Mouse (Mus musculus) kidney, adult 2 months (tissue): ENCODE data around the gene Map4k2.

ENCODE experiments used
- CTCF ChIP-seq: fragments of 200-500 bp; conservative IDR thresholded peaks from 2 replicates; pipeline ENCODE4 v1.5.1; 2011; ENCODE audit warnings: low read depth, mild to moderate bottlenecking, control low read depth, low read length, moderate library complexity, mixed read lengths; ENCODE audit not compliant: insufficient read depth, insufficient read length
- POLR2A ChIP-seq: fragments of 200-500 bp; IDR thresholded peaks from one replicate; pipeline ENCODE4 v1.6.1; 2011; ENCODE audit warnings: low read depth, low read length, control low read depth

DNA sequence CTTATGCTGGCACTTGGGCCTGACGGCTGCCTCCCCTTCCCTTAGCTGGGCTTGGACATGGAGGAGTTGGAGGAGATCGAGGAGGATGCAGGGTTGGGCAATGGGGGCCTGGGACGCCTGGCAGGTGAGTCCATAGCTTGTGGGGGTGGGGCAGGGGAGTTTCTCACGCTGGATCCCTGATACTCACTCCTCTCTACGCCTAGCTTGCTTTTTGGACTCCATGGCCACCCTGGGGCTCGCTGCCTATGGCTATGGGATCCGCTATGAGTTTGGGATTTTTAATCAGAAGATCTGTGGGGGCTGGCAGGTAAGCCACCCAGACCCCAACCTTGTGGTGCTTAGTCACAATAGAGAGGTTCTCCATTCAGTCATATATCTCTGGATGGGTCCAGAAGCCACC is 44.9 kb downstream of the Map4k2 start:
- TF ChIP-seq CTCF (no peak), POLR2A (no peak)
